Mouse (Mus musculus): ENCODE measurements around the gene Usp38.

DNA sequence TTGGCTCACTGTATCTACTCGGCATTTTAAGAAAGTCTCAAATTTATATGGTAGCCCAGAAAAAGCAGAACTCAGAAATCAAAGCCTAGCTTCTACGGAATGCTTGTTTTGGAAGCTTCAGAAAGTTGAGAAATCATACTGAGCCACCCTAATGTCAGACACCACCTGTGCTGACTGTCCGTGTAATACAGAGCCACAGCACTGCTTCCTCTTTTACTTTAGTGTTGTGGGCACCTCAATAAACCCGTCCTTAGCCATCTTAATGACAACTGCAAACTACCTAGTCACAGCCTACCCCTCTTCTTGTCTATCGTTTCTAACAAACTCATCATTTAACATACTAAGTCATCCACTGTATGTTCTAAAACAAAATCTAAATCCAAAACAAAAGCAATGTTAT lies 4.3 kb downstream of the Usp38 start:
- TF ChIP-seq CTCF (IDR thresholded peaks at IDR 0.05) (no peak), POLR2A (IDR thresholded peaks at IDR 0.05; ENCODE audit: insufficient read depth, low read depth, low read length) (no peak), EP300 (IDR thresholded peaks at IDR 0.05; ENCODE audit: insufficient read depth, low read depth, low read length) (no peak)

All from heart, adult 2 months (tissue).